Mouse (Mus musculus): ENCODE data around the gene Gipc1.

Gipc1 gene

GRCm38 (mm10) chr8:83679866-83680265, 27.4 kb downstream of the Gipc1 start:
- DNase-seq (ENCODE audit: low read depth, low spot score): no peak

- no peak for DNase-seq (ENCODE audit: low read depth, low spot score)
These were observed 28.1 kb downstream of the Gipc1 start for GRCm38 (mm10) chr8:83680603-83681002.

GRCm38 (mm10) chr8:83681099-83681498, 28.6 kb downstream of the Gipc1 start:
- DNase-seq (ENCODE audit: low read depth, low spot score): no peak

GRCm38 (mm10) chr8:83684517-83684916, 32.0 kb downstream of the Gipc1 start:
- DNase-seq (ENCODE audit: low read depth, low spot score): no peak

- no peak for DNase-seq (ENCODE audit: low read depth, low spot score)
These were observed 36.8 kb downstream of the Gipc1 start for GRCm38 (mm10) chr8:83689264-83689663.

GRCm38 (mm10) chr8:83693609-83694236, 41.2 kb downstream of the Gipc1 start:
- DNase-seq (ENCODE audit: low read depth, low spot score): no peak

- DNase-seq (ENCODE audit: low read depth, low spot score): no peak
These were observed 42.1 kb downstream of the Gipc1 start for GRCm38 (mm10) chr8:83694369-83695160.

- no peak for DNase-seq (ENCODE audit: low read depth, low spot score)
These were observed 43.1 kb downstream of the Gipc1 start for GRCm38 (mm10) chr8:83695351-83696106.

- peak; percentile 63 for DNase-seq (ENCODE audit: low read depth, low spot score)
These were observed 45.1 kb downstream of the Gipc1 start for GRCm38 (mm10) chr8:83697374-83698220.

- DNase-seq (ENCODE audit: low read depth, low spot score): no peak
These were observed 45.8 kb downstream of the Gipc1 start for GRCm38 (mm10) chr8:83698291-83698660.

- DNase-seq (ENCODE audit: low read depth, low spot score): peak; percentile 77
These were observed 46.4 kb downstream of the Gipc1 start, which contains the start of gene Pkn1 for GRCm38 (mm10) chr8:83698661-83699453. Gene Pkn1 (minus strand): TSS chr8:83699179.

GRCm38 (mm10) chr8:83699566-83699965, 47.1 kb downstream of the Gipc1 start:
- DNase-seq (ENCODE audit: low read depth, low spot score): no peak

- no peak for DNase-seq (ENCODE audit: low read depth, low spot score)
These were observed 48.1 kb downstream of the Gipc1 start for GRCm38 (mm10) chr8:83700423-83701085.

GRCm38 (mm10) chr8:83703426-83703825, 50.9 kb downstream of the Gipc1 start:
- no peak for DNase-seq (ENCODE audit: low read depth, low spot score)

GRCm38 (mm10) chr8:83706411-83706810, 53.9 kb downstream of the Gipc1 start:
- no peak for DNase-seq (ENCODE audit: low read depth, low spot score)

GRCm38 (mm10) chr8:83707554-83707953, 55.1 kb downstream of the Gipc1 start:
- DNase-seq (ENCODE audit: low read depth, low spot score): no peak
